Mouse (Mus musculus) retina, postnatal 1 day (tissue): ENCODE results near the gene Egln1.

Experiments
- DNase-seq: peaks from one replicate; pipeline ENCODE4 v3.0.0-alpha.2; 2012

The Egln1 gene

GRCm38 (mm10) chr8:124949209-124950068 lies at the start of gene Egln1:
TSS of gene Egln1 (minus strand) at chr8:124949324.
- peak; percentile 89 for DNase-seq

DNA sequence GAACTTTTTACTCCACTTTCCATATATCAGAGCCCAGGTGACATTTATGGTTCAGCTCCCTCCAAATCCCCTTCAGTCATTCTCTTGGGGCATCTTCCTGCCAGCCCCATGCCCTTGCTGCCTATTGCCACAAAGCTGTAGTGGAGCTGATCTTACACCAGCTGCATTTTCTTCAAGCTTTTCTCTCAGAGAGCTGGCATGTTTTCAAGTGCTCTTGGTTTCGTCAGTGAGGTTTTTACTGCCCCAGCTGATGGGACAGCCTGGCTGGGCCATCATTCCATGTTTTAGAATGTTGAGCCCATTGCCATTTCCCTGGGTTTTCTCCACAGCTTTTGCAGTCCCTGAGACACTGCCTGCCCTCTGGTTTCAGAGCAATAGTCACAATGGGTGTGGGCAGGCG lies 46.7 kb upstream of the Egln1 start:
- DNase-seq = no peak

- DNase-seq = no peak
Observed at GRCm38 (mm10) chr8:124991668-124991926, 42.5 kb upstream of the Egln1 start.

DNA sequence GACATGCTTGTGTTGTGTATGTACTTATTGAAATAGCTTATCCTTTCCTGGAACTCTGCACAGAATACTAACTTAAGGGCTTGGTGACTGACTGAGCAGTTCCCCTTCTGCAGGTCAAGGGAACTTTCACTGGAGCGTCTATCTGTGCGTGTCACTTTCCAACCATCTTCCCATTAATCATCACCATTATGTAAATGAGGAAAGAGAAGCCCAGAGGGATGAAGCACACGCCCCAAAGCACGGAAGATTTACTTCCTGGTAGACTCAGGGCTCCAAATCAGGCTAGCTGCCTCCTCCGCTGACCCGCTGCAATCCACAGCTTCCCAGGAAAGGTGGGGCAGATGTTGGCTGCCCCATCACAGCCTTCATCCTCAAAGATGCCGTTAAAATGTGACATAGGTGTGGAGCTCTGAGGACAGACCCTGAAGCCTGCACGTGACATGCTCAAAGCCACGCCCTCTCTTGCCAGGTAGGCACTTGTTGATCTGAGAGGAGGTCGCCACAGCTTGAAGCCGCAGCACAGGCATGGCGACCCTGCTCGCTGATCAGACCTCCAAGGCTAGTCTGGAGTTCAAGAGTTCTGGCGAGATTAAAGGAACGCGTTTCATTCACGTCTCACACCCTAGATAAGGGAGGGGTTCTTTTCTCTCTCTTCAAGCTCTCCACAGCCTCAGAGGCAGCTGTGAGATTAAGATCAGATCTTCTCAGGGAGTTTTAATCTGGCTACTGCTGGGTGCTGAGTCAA lies 42.0 kb upstream of the Egln1 start:
- DNase-seq = peak; percentile 49

- no peak for DNase-seq
Observed at GRCm38 (mm10) chr8:124980828-124981227, 31.7 kb upstream of the Egln1 start.

GRCm38 (mm10) chr8:124980036-124980435 lies 30.9 kb upstream of the Egln1 start:
- no peak for DNase-seq

DNA sequence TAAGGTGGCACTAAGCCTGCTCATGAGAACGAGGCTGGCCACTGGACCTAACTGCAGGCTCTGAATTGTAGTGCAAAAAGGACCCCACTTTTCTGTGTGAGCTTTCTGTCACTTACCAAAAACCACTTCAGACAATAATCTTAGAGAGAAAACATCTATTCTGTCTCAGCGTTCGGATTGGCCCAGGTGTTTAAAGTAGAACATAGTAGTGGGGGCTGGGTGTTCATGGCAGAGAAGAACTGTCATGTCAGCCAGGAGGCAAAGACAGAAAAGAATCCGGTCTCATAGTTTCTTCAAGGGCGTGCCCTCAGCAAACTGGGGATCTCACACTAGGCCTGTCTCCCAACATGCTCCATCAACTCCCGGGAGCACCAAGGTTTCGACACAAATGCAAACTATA lies 28.9 kb upstream of the Egln1 start:
- no peak for DNase-seq

- no peak for DNase-seq
Observed at GRCm38 (mm10) chr8:124976211-124976610, 27.1 kb upstream of the Egln1 start.

DNA sequence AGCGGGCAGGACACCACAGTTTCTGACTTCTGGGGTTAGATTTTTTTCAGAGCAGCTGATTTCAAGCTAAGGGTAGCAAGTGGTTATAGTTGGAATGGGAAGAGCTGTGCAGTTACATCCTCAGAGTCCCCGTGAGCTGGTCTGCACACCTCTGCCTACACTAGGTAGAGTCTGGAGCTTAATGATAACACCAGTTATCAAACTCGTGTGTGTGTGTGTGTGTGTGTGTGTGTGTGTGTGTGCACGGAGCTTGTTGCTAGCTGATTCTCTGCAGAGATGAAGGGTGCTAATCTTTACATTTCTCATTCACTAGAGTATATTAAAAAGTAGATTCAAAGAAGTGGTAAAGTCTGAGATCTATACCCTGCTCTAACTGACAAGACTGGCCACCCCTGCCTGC lies 25.1 kb upstream of the Egln1 start:
- DNase-seq = no peak

DNA sequence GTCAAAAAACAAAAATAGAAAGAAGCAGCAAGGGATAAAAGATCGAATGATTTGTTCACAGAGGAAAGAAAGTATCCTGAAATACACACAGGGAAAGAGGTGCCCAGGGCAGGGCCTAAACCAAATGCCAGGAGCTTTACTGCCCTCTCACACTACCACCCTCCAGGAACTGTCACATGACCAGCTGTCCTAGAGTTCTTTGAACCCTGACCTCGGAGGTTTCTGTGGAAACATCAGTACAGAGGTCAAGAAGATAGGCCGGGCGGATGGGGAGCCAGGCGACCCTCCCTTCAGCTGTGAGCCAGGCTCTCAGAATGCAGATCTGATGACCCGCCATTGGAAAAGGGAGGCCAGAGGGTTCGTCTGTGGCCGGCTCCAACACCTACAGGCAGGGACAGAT lies 24.1 kb upstream of the Egln1 start:
- DNase-seq = no peak

- no peak for DNase-seq
Observed at GRCm38 (mm10) chr8:124970312-124970933, 21.3 kb upstream of the Egln1 start.

DNA sequence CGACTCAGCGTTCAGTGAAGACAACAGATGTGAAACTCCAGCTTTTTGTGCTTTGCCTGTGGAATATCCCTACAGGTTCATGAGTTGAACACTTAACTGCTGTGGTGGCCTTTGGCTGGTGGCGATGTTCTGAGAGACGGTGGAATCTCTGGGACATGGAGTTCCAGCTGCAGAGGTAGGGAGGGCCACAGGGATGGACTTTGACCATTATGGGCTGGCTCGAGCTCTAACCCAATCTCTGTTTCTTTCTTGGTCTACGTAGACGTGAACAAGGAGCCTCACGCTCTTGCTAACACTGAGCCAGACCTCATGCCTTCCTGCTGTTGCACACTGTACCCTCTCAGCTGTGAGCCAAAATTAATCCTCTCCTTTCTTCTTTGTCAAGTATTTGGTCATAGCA lies 15.8 kb upstream of the Egln1 start:
- DNase-seq = no peak

DNA sequence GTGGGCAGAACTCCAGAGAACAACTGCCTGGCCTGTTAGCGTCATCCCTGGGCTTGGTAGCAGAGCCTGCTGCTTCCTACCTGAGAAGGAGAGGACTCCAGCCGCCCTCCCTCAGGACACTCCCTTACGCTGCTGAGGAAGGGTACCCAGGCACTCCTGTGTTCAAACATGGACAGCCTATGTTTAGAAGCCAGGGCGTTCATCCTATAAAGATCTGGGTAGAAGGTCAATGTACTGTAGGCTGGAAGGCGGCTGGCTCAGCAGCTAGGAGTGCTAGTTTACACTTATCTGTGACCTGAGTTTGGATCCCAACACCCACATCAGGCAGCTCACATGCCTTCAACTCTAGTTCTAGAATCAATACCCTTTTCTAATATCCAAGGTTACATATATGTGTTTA lies 14.1 kb upstream of the Egln1 start:
- no peak for DNase-seq

- DNase-seq = no peak
Observed at GRCm38 (mm10) chr8:124960226-124960880, 11.2 kb upstream of the Egln1 start.

- peak; percentile 13 for DNase-seq
Observed at GRCm38 (mm10) chr8:124959462-124960225, 10.5 kb upstream of the Egln1 start.

GRCm38 (mm10) chr8:124954572-124955082 lies 5.5 kb upstream of the Egln1 start:
- no peak for DNase-seq

- no peak for DNase-seq
Observed at GRCm38 (mm10) chr8:124953188-124953587, 4.1 kb upstream of the Egln1 start.

GRCm38 (mm10) chr8:124950865-124951264 lies 1.7 kb upstream of the Egln1 start:
- no peak for DNase-seq

DNA sequence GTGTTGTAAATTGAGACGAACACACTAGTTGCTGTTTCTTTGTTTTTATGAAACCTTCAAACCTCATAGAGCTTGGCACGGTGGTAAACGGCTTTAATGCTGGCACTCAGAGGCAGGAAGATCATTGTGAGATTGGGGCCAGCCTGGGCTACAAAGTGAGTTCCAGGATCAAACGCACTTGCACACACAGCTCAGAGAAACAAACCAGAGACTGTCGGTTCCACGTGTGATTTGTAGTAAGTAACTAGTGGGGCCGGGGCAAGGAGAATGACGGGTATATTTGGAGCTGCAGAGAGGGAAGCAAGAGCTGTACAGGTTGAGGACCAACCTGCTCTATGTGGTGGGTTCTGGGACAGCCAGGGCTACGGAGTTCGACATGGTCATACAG lies 939 bp upstream of the Egln1 start:
- DNase-seq = no peak

DNA sequence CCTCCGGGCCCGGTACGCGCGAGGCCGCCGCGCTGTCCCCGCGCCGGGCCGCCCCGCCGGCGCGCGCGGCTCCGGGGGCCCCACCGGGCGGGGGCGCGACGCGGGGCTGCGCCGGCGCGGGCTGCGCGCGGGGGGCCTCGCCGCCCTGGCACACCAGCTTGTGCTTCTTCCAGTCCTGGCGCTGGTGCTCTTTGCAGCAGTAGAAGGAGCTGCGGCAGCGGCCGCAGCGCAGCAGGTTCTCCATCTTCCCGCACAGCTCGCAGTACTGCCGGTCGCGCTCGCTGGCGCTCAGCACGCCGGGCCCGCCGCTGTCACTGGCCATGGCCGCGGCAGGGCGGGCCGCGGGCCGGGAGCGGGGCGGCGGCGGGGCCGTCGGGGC lies 402 bp downstream of the Egln1 start:
- DNase-seq = peak; percentile 68

DNA sequence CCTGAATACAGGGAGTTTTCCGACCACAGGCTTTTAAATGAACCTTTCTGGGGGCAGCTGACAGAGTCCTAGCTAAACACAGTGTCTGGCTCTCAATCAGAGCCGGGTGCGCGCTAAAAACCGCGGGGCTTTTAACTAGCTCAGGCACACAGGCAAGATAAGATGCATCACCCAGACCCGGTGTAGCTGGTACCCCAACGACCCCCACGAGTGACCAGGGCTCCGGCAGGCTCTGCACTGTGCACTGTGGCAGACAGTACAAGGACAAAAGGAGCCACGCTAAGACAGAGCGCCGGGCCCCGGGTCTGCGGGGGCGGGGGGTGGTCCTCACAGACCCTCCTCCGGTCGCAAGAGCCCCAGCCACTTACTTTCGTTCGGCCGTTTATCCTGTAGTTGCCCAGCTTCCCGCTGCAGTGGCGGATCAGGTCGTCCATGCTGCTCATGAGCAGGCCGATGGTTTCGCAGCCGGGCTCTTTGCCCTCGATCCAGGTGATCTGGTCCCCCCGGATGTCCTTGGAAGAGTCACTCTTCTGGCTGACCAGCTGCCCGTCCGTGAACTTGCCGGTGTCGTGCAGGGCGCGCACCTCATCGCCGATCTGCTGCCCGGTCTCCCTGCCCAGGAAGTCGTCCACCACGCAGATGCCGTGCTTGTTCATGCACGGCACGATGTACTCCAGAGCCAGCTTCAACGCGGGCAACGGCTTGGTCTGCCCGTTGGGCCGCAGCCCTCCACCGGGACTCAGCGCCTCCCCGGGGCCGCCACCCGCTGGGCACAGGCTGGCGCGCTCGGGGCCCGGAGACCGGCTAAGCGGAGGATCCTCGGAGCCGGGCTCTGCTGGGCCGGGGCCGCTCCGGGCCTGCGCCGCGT lies 1.0 kb downstream of the Egln1 start:
- peak; percentile 66 for DNase-seq

DNA sequence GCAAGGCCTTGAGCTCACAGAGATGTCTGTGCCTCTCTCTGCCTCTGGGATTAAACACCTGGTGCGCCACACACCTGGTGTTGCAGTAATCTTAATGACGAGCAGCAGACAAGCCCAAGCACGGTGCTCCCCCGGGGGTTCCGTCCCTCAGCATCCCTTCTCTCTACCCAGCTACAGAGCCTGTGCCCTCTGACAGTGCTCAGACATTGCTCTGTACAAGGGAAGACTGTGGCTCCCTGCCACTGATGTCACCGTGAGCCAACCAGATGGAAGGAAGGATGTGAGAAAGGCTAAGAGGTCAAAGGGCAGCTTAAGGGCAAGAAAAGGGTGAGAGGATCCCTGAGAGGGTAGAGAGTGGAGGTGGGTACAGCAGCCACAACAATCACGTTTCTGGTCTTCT lies 4.7 kb downstream of the Egln1 start:
- peak; percentile 40 for DNase-seq
